Mouse (Mus musculus) mammary gland, adult 2 months (tissue): ENCODE results near the gene Adcy6. TPM values are rescaled to one million over a fixed set of nuclear protein-coding genes. Genes with fewer than 3 reads are reported as not detected.

Experiments
- polyA plus RNA-seq: library from polyadenylated mRNA; depleted of rRNA; stranded (reverse); fragments of >200 nt; gene quantifications from 2 replicates; pipeline ENCODE4 v1.2.3, GENCODE M21; 2012; ENCODE audit warnings: low replicate concordance; rRNA removed

The Adcy6 gene
- polyA plus RNA-seq: 96.7 and 104 TPM in 2 replicates

DNA sequence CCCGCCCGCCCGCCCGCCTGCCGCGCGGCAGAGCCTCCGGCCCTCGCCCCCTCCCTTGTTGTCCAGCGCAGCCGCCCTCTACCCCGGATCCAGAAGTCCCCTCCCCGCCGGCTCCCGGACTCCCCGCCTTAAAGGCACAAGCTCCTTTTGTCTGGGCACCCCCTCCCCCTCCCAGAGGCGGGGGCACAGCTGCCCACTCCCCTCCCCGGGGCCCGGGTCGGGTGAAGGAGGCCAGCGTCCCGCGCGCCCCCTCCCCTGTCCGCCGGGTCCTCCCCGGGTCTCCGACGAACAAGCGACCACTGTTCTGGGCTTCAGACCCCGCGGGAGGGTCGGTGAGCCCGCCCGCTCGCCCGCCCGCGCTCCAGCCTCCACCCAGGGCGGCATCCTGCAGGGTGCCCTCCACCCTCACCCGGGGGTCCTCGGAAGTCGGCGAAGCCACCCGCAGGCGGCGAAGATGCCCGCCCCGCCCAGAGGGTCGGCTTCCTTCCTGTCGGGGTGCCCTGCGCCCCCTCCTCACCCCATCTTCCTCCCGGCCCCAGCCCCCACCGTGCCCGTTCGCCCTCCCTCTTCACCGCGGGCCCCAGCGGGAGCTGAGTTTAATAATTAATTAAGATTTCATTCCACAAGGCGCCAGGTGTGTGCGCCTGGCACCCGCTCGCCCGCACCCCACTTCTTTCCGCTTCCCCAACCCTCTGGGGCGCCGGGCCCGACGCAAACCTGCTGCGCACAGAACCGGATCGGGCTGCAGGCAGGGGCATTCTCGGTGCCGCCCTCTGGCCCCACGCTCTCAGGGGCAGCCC lies at the start of gene Adcy6:
TSS of gene Adcy6 (minus strand) at position 746 of the 800 bp plus-strand sequence.

DNA sequence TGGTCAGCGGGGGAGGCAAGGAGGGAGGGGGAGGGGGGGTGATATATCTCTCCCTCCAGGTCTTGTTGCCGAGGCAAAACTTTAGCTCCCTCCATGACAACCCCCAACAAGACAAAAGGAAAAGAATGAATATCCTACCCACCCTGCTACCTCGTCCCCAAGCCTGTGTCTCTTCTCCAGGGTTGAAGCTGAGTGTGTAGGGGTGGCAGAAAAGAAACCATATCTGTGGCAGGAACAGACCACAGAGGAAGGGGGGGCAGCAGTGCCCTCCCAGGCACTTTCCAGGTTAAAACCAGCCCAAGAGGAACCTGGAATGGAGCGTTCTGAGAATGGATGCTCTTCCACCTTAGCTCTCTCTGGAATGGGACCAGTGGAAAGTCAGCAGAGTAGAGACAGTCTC lies 20.7 kb upstream of the Adcy6 start, which contains the start of gene Cacnb3:
TSS of gene Cacnb3 (plus strand) at position 301 of the 400 bp plus-strand sequence.

DNA sequence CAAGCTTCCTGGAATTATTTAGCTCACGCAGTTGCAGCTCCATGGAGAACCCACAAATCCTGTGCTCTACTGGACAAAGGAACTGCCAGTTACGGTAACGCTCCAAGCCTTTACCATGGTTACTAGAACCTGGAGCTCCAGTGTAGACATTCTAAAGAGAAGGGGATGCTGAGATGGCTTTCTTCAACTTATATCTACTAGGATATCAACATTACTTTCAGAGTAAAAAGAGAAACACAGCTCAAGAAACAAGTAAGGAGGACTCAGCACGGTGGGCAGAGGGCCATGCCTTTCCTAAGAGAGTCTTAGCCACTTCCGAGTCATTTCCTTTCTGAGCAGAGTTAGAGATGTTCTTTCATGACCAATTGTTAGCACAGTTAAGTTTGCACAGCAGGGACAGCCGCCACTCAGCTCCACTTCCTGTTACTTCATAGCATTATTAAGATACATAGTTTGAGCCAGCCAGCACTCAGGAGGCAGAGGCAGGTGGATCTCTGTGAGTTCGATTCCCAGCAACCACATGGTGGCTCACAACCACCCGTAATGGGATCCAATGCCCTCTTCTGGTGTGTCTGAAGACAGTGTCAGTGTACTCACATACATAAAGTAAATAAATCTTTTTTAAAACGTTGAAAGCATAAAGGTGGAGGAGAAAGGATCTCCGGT lies 38.9 kb downstream of the Adcy6 start, which contains the start of the genes Ccnt1 and 4930415O20Rik:
TSS of gene Ccnt1 (minus strand) at position 51 of the 666 bp plus-strand sequence.
TSS of gene 4930415O20Rik (plus strand) at position 132 of the 666 bp plus-strand sequence.

Other genes starting within 250 kb of the Adcy6 start
- gene Olfr283, start 229.1 kb downstream of the Adcy6 start, polyA plus RNA-seq: not detected in 2 replicates
- not detected in 2 replicates for gene Olfr282, start 178.9 kb downstream of the Adcy6 start, polyA plus RNA-seq
- not detected in 2 replicates for gene Olfr281, start 157.5 kb downstream of the Adcy6 start, polyA plus RNA-seq
- gene OR5BS1P, start 140.2 kb downstream of the Adcy6 start, polyA plus RNA-seq: not detected in 2 replicates
- gene Lalba, start 127.4 kb downstream of the Adcy6 start, polyA plus RNA-seq: 2.3 and 13.5 TPM in 2 replicates
- not detected in 2 replicates for gene Olfr279, start 117.7 kb downstream of the Adcy6 start, polyA plus RNA-seq
- 30.3 and 43.2 TPM in 2 replicates for gene Kansl2, start 75.8 kb downstream of the Adcy6 start, polyA plus RNA-seq
- gene Ccnt1, start 39.2 kb downstream of the Adcy6 start, polyA plus RNA-seq: 8.2 and 16.5 TPM in 2 replicates
- gene 4930415O20Rik, start 39.1 kb downstream of the Adcy6 start, polyA plus RNA-seq: 0.36 TPM in 1 of 2 replicates, not detected in the other
- gene Cacnb3, start 20.8 kb upstream of the Adcy6 start, polyA plus RNA-seq: 69.4 and 133 TPM in 2 replicates
- 27.5 and 29.8 TPM in 2 replicates for gene Ddx23, start 52.8 kb upstream of the Adcy6 start, polyA plus RNA-seq
- gene Rnd1, start 67.4 kb upstream of the Adcy6 start, polyA plus RNA-seq: 3.1 and 5.1 TPM in 2 replicates
- 0.23 TPM in 1 of 2 replicates, not detected in the other for gene Ccdc65, start 98.1 kb upstream of the Adcy6 start, polyA plus RNA-seq
- gene Fkbp11, start 118.1 kb upstream of the Adcy6 start, polyA plus RNA-seq: 14.2 and 16.9 TPM in 2 replicates
- gene Arf3, start 153.1 kb upstream of the Adcy6 start, polyA plus RNA-seq: 90.1 and 107 TPM in 2 replicates
- gene Wnt10b, start 168.1 kb upstream of the Adcy6 start, polyA plus RNA-seq: 5.9 and 9.5 TPM in 2 replicates
- 0.68 and 1.3 TPM in 2 replicates for gene Wnt1, start 179.8 kb upstream of the Adcy6 start, polyA plus RNA-seq
- gene Ddn, start 199.4 kb upstream of the Adcy6 start, polyA plus RNA-seq: 0.82 and 1.4 TPM in 2 replicates
- gene Prkag1, start 221.4 kb upstream of the Adcy6 start, polyA plus RNA-seq: 52.3 and 119 TPM in 2 replicates